ENCODE assay signal across 7 mouse cellular contexts in the genomic region with DNA sequence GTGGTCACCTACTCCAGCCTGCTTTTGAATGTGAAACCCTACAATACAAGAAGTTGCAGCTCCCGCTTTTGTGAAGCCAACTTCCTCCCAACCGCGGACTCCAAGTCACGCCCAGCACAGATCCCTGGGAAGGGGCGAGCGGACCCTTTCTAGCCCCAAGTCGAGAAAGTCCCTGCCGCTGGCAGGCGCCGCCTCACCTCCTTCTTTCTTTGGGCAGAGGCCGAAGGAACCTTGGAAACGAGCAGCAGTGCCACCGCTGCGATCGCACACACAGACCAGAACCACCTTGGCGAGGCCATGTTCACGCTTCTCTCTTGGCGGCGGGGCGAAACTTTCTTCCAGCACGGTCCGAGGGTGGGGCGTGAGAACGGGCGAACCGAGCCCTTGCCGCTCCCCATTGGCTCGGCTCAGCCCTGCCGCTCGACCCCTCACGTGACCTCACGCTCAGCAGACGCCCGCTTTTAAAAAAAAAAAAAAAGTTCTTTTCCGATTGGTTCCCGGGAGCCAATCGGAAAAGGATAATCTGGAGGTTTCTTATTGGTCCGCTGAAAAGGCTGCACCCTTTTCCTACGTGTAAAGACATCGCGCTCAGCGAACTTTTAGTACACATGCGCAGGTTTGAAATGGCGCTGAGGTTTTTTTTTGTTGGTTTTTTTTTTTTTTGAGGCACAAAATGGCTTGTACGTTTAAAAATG. TPM values are rescaled to one million over a fixed set of nuclear protein-coding genes. Genes with fewer than 3 reads are reported as not detected.
DNase-seq lines count a peak whose midpoint lies in the region; ATAC-seq and TF ChIP-seq lines count a peak whose summit lies in the region.

Magt1 (minus strand) TSS at position 442 of the 695 bp plus-strand sequence.

- no peaks in the 10 kb centered on the region for H3K9me3 ChIP-seq in embryonic facial prominence, embryonic 12.5 days
- H3K9me3 ChIP-seq in limb, embryonic 12.5 days = no peaks in the 10 kb centered on the region
- no peaks in the 10 kb centered on the region for H3K9me3 ChIP-seq in midbrain, embryonic 15.5 days

- H3K9ac ChIP-seq in embryonic facial prominence, embryonic 12.5 days = peak within 1 kb of the TSS; percentile 50
- H3K9ac ChIP-seq in limb, embryonic 12.5 days (replicated peaks) = peak within 1 kb of the TSS; percentile 54
- peak within 1 kb of the TSS; percentile 35 for H3K9ac ChIP-seq in midbrain, embryonic 15.5 days

- H3K36me3 ChIP-seq in embryonic facial prominence, embryonic 12.5 days = no peaks in the 10 kb centered on the region
- H3K36me3 ChIP-seq in kidney, adult 2 months (ENCODE audit: control insufficient read depth, insufficient read depth, low read length) = no peaks in the 10 kb centered on the region
- no peaks in the 10 kb centered on the region for H3K36me3 ChIP-seq in limb, embryonic 12.5 days
- H3K36me3 ChIP-seq in midbrain, embryonic 15.5 days (replicated peaks) = no peaks in the 10 kb centered on the region
- no peaks in the 10 kb centered on the region for H3K36me3 ChIP-seq in spleen, adult 2 months (ENCODE audit: control insufficient read depth, insufficient read depth, low read length)

- peak within 1 kb of the TSS; percentile 78 for H3K27ac ChIP-seq in embryonic facial prominence, embryonic 12.5 days
- peak within 1 kb of the TSS; percentile 91 for H3K27ac ChIP-seq in kidney, adult 2 months (ENCODE audit: insufficient read depth, low read depth, low read length)
- H3K27ac ChIP-seq in limb, embryonic 12.5 days = peak within 1 kb of the TSS; percentile 86
- peak within 1 kb of the TSS; percentile 82 for H3K27ac ChIP-seq in midbrain, embryonic 15.5 days
- H3K27ac ChIP-seq in spleen, adult 2 months (ENCODE audit: insufficient read depth, low read length) = peak within 1 kb of the TSS; percentile 88

- peak within 1 kb of the TSS; percentile 42 for H3K4me2 ChIP-seq in embryonic facial prominence, embryonic 12.5 days (replicated peaks)
- peak within 1 kb of the TSS; percentile 53 for H3K4me2 ChIP-seq in limb, embryonic 12.5 days
- peak within 1 kb of the TSS; percentile 62 for H3K4me2 ChIP-seq in midbrain, embryonic 15.5 days

- no peak for TF ChIP-seq CTCF in kidney, adult 2 months (conservative IDR thresholded peaks at IDR 0.05; ENCODE audit: insufficient read depth, insufficient read length, low read depth, low read length)
- TF ChIP-seq CTCF in spleen, adult 2 months (IDR thresholded peaks at IDR 0.05; ENCODE audit: extremely low read depth, insufficient read depth, insufficient read length, insufficient replicate concordance) = no peak

- DNase-seq in adrenal gland, postnatal 25 days = peak; percentile 86
- peak; percentile 99 for DNase-seq in heart, adult 11 months
- DNase-seq in kidney, adult 2 months = peak; percentile 94
- DNase-seq in spleen, adult 2 months (ENCODE audit: low read depth in 1 of 2, low spot score in 2 of 2) = peak; percentile 84 to 86

- peak; percentile 51 for TF ChIP-seq POLR2A in kidney, adult 2 months (IDR thresholded peaks at IDR 0.05; ENCODE audit: low read depth, low read length)
- peak; percentile 54 for TF ChIP-seq POLR2A in spleen, adult 2 months (IDR thresholded peaks at IDR 0.05; ENCODE audit: low read depth, low read length)

- H3K27me3 ChIP-seq in embryonic facial prominence, embryonic 12.5 days = no peaks in the 10 kb centered on the region
- H3K27me3 ChIP-seq in kidney, adult 2 months (replicated peaks; ENCODE audit: control insufficient read depth, insufficient read depth, low read length) = no peaks in the 10 kb centered on the region
- peaks cover 6% of the 10 kb centered on the region; the same call in 1 of the 2 replicates for H3K27me3 ChIP-seq in limb, embryonic 12.5 days
- H3K27me3 ChIP-seq in midbrain, embryonic 15.5 days (replicated peaks) = no peaks in the 10 kb centered on the region
- H3K27me3 ChIP-seq in spleen, adult 2 months (ENCODE audit: control insufficient read depth, insufficient read depth, low read length) = no peaks in the 10 kb centered on the region

- H3K4me3 ChIP-seq in embryonic facial prominence, embryonic 12.5 days = peak within 1 kb of the TSS; percentile 52
- peak within 1 kb of the TSS; percentile 98 for H3K4me3 ChIP-seq in kidney, adult 2 months (ENCODE audit: insufficient read depth, low read depth, low read length)
- peak within 1 kb of the TSS; percentile 54 for H3K4me3 ChIP-seq in limb, embryonic 12.5 days (replicated peaks)
- H3K4me3 ChIP-seq in midbrain, embryonic 15.5 days = peak within 1 kb of the TSS; percentile 64
- peak within 1 kb of the TSS; percentile 72 for H3K4me3 ChIP-seq in spleen, adult 2 months (ENCODE audit: extremely low read depth, insufficient read depth, insufficient read length)

- ATAC-seq in embryonic facial prominence, embryonic 12.5 days (ENCODE audit: insufficient number of reproducible peaks, insufficient read depth, low FRiP score, low TSS enrichment) = peak; percentile 94
- ATAC-seq in limb, embryonic 12.5 days (ENCODE audit: insufficient number of reproducible peaks, insufficient read depth, low FRiP score, low TSS enrichment, low read depth) = peak; percentile 97
- ATAC-seq in midbrain, embryonic 15.5 days (replicated peaks) = peak; percentile 92

- H3K4me1 ChIP-seq in embryonic facial prominence, embryonic 12.5 days = no peaks in the 10 kb centered on the region
- H3K4me1 ChIP-seq in kidney, adult 2 months (ENCODE audit: control insufficient read depth, insufficient read depth, low read length) = peaks cover 2% of the 10 kb centered on the region; the same call in 1 of the 2 replicates
- H3K4me1 ChIP-seq in limb, embryonic 12.5 days (replicated peaks) = no peaks in the 10 kb centered on the region
- no peaks in the 10 kb centered on the region for H3K4me1 ChIP-seq in midbrain, embryonic 15.5 days
- H3K4me1 ChIP-seq in spleen, adult 2 months (ENCODE audit: control insufficient read depth, insufficient read depth, insufficient read length) = no peaks in the 10 kb centered on the region

- 23% methylated on average over 45 of the region's 45 CpGs for WGBS in embryonic facial prominence, embryonic 12.5 days
- WGBS in kidney, adult 2 months = 1% methylated on average over 44 of the region's 45 CpGs
- 13% methylated on average over 45 of the region's 45 CpGs for WGBS in limb, embryonic 12.5 days
- WGBS in midbrain, embryonic 15.5 days = 18% methylated on average over 45 of the region's 45 CpGs
- 27% methylated on average over 45 of the region's 45 CpGs for WGBS in spleen, adult 2 months

RNA-seq across cellular contexts. Expression of gene Magt1, which starts in this region (rescaled TPM):
- total RNA-seq in adrenal gland, postnatal 25 days (2021) = 43.5 and 50.5 TPM in 2 replicates
- polyA plus RNA-seq in embryonic facial prominence, embryonic 12.5 days (2016; fragmentation: Nextera tagmentation; extraction: Ambion mirVana) = 59.6 and 64.9 TPM in 2 replicates
- 11.8 and 16.4 TPM in 2 replicates for polyA plus RNA-seq in kidney, adult 2 months (2012; rRNA removed)
- 62.8 and 63.7 TPM in 2 replicates for polyA plus RNA-seq in limb, embryonic 12.5 days (2016; fragmentation: Nextera tagmentation; extraction: Ambion mirVana)
- polyA plus RNA-seq in midbrain, embryonic 15.5 days (2015; fragmentation: Nextera tagmentation; extraction: Ambion mirVana) = 19.0 and 19.4 TPM in 2 replicates
- polyA plus RNA-seq in spleen, adult 2 months (2012; rRNA removed) = 2.9 and 3.1 TPM in 2 replicates

Comparison
In these comparisons a context has a peak if more than half of its experiments do, and no peak if none do; other contexts are left out.
1. Peak in every context shown above with its lines: DNase-seq, ATAC-seq, H3K4me3 ChIP-seq and H3K27ac ChIP-seq.